Mouse (Mus musculus) CH12.LX (cell line): ENCODE data around the gene Adap1.

Experiments used
- CTCF ChIP-seq, 2 experiments: IDR thresholded peaks in 1 of 2; conservative IDR thresholded peaks in 1 of 2; 2 replicates each; pipeline ENCODE4 v1.5.1; 2011 to 2012; ENCODE audit warnings: low read depth in 2 of 2, low read length in 2 of 2, improper control_type of control experiment in 1 of 2, inconsistent platforms in 1 of 2, mild to moderate bottlenecking in 1 of 2, moderate library complexity in 1 of 2
- EP300 ChIP-seq: IDR thresholded peaks from 2 replicates; pipeline ENCODE4 v1.6.1; 2011; ENCODE audit warnings: low read length, improper control_type of control experiment
- HCFC1 ChIP-seq: IDR thresholded peaks from 2 replicates; pipeline ENCODE4 v1.6.1; 2012; ENCODE audit warnings: low read depth, mild to moderate bottlenecking, inconsistent platforms, low read length, improper control_type of control experiment
- MAX ChIP-seq: IDR thresholded peaks from 2 replicates; pipeline ENCODE4 v1.6.1; 2011; ENCODE audit warnings: low read length, improper control_type of control experiment
- MEF2A ChIP-seq: IDR thresholded peaks from 2 replicates; pipeline ENCODE4 v1.6.1; 2014; ENCODE audit warnings: low read depth, mild to moderate bottlenecking, inconsistent platforms, low read length, improper control_type of control experiment, borderline replicate concordance
- MXI1 ChIP-seq: IDR thresholded peaks from 2 replicates; pipeline ENCODE4 v1.6.1; 2011; ENCODE audit warnings: mild to moderate bottlenecking, low read depth, low read length, improper control_type of control experiment
- PAX5 ChIP-seq: IDR thresholded peaks from 2 replicates; pipeline ENCODE4 v1.6.1; 2012; ENCODE audit warnings: low read length, inconsistent platforms, mixed read lengths
- POLR2A ChIP-seq: IDR thresholded peaks from 2 replicates; pipeline ENCODE4 v1.6.1; 2011; ENCODE audit warnings: low read depth, mild to moderate bottlenecking, improper control_type of control experiment, low read length
- USF1 ChIP-seq: IDR thresholded peaks from 2 replicates; pipeline ENCODE4 v1.6.1; 2014; ENCODE audit warnings: low read depth, mild to moderate bottlenecking, inconsistent platforms, low read length, improper control_type of control experiment

DNA sequence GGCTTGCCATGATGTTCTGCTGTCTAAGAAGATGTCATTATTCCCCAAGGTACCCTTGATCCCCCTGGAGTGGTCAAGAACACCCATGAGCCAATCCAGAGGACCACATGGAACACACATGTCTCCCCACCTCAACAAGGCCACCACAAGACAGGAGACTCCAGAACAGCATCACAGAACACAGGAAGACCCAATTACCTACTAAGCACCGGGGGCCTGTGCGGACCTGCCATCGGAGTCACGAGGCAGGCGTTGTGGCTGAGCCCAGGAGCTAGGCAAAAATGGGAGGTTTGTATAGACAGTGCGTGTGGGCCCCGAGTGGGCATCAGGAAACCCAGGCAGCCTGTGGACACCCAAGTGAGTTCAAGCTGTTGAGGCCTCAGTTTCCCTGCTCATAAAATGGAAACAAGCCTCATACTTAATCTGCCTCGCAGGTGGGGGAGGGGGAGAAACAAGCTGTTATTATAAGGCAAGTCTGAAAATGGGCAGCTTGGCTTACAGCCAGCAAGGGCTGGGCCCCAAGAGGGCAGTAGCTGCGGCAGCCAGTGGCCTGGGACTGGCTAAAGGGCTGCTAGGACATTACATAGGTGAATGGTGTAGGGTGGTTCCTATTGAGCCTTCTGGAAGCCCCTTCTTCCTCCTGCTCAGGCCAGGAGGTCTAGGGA is 2.0 kb downstream of the Adap1 start:
- TF ChIP-seq EP300, result peak; percentile 39; the same call in 1 of the 2 replicates
- peak; percentile 8; the same call in 1 of the 2 replicates for TF ChIP-seq POLR2A
- peak; percentile 43; the same call in 1 of the 2 replicates for TF ChIP-seq MEF2A
- TF ChIP-seq MXI1, result peak; percentile 72; the same call in 1 of the 2 replicates
- no peak for TF ChIP-seq PAX5
- TF ChIP-seq CTCF (conservative IDR thresholded peaks at IDR 0.05 in 1 of 2, IDR thresholded peaks at IDR 0.05 in 1 of 2; ENCODE audit: low read depth in 2 of 2, low read length in 2 of 2), result no peak
- peak; percentile 57 for TF ChIP-seq MAX
- no peak for TF ChIP-seq USF1
- no peak for TF ChIP-seq HCFC1
